ENCODE assay signal across 19 mouse cellular contexts in genomic region chr8:4368470-4368869, GRCm38 (mm10). TPM values are rescaled to one million over a fixed set of nuclear protein-coding genes. Genes with fewer than 3 reads are reported as not detected.
DNase-seq lines count a peak whose midpoint lies in the region; ATAC-seq and TF ChIP-seq lines count a peak whose summit lies in the region.
"Had no signal": no experiment of that assay in that cellular context is flagged by ENCODE, and none has a peak within 500 bp of the region (broad histone marks: within the 10 kb centered on the region; RNA-seq: fewer than 3 reads in every experiment).

No protein-coding gene starts in this region.

- no peak for DNase-seq in gastrocnemius, adult 2 months
- no peak for DNase-seq in gastrocnemius, postnatal 4 days (ENCODE audit: low spot score in 2 of 2)
- no peak for DNase-seq in kidney, postnatal 0 days (ENCODE audit: low spot score)
- no peak for DNase-seq in kidney, adult 18-20 months
- DNase-seq in spleen, postnatal 36 days (ENCODE audit: low spot score in 2 of 2), result no peak
- DNase-seq: cerebellum, adult 11 months; cerebellum, adult 18-20 months; cerebellum, adult 8-10 months; cerebellum, adult 9-11 months; cerebellum, postnatal 36 days; embryo, embryonic 11 days had no signal

- no peaks in the 10 kb centered on the region for H3K4me1 ChIP-seq in intestine, postnatal 0 days (replicated peaks; ENCODE audit: control insufficient read depth, insufficient read depth, low read length)
- H3K4me1 ChIP-seq in intestine, embryonic 16.5 days (ENCODE audit: control insufficient read depth, insufficient read depth, low read length), result no peaks in the 10 kb centered on the region
- H3K4me1 ChIP-seq in kidney, postnatal 0 days (replicated peaks; ENCODE audit: insufficient read depth, low read length), result no peaks in the 10 kb centered on the region
- peaks cover 12% of the 10 kb centered on the region; the same call in 1 of the 2 replicates for H3K4me1 ChIP-seq in small intestine, adult 2 months (ENCODE audit: control insufficient read depth, insufficient read depth, insufficient read length, low read length)
- H3K4me1 ChIP-seq: embryonic facial prominence, embryonic 13.5 days; embryonic facial prominence, embryonic 15.5 days; forebrain, embryonic 10.5 days; forebrain, embryonic 12.5 days had no signal

- H3K4me3 ChIP-seq in gastrocnemius, adult 2 months, result no peak overlapping the region
- H3K4me3 ChIP-seq in intestine, postnatal 0 days (ENCODE audit: low read depth, low read length), result no peak overlapping the region
- no peak overlapping the region for H3K4me3 ChIP-seq in intestine, embryonic 16.5 days (ENCODE audit: low read length)
- no peak overlapping the region for H3K4me3 ChIP-seq in kidney, postnatal 0 days (replicated peaks; ENCODE audit: low read depth, low read length)
- H3K4me3 ChIP-seq in small intestine, adult 2 months (ENCODE audit: low read depth, low read length), result no peak overlapping the region
- H3K4me3 ChIP-seq: embryonic facial prominence, embryonic 13.5 days; embryonic facial prominence, embryonic 15.5 days; erythroblast, embryonic 14.5 days; forebrain, embryonic 10.5 days; forebrain, embryonic 12.5 days had no signal

- peak; percentile 59; the same call in 1 of the 2 replicates for ATAC-seq in intestine, postnatal 0 days
- ATAC-seq in intestine, embryonic 16.5 days, result no peak
- peak; percentile 63; the same call in 1 of the 2 replicates for ATAC-seq in kidney, postnatal 0 days (replicated peaks; ENCODE audit: low FRiP score, low read depth)

- no peak for TF ChIP-seq POLR2A in small intestine, adult 2 months (IDR thresholded peaks at IDR 0.05; ENCODE audit: low read depth, low read length)

- H3K36me3 ChIP-seq in intestine, postnatal 0 days (ENCODE audit: control insufficient read depth, insufficient read depth), result no peaks in the 10 kb centered on the region
- no peaks in the 10 kb centered on the region for H3K36me3 ChIP-seq in intestine, embryonic 16.5 days (ENCODE audit: control insufficient read depth, insufficient read depth, low read length)
- no peaks in the 10 kb centered on the region for H3K36me3 ChIP-seq in kidney, postnatal 0 days (ENCODE audit: insufficient read depth, low read length)
- peaks cover 13% of the 10 kb centered on the region for H3K36me3 ChIP-seq in small intestine, adult 2 months (ENCODE audit: control insufficient read depth, insufficient read depth, low read length)
- H3K36me3 ChIP-seq: embryonic facial prominence, embryonic 13.5 days; embryonic facial prominence, embryonic 15.5 days; forebrain, embryonic 10.5 days; forebrain, embryonic 12.5 days had no signal

- no peaks in the 10 kb centered on the region for H3K9me3 ChIP-seq in intestine, postnatal 0 days (ENCODE audit: control insufficient read depth)
- H3K9me3 ChIP-seq in intestine, embryonic 16.5 days (ENCODE audit: control insufficient read depth, low read length), result peaks cover 3% of the 10 kb centered on the region; the same call in 1 of the 2 replicates
- H3K9me3 ChIP-seq in kidney, postnatal 0 days (replicated peaks; ENCODE audit: low read length), result no peaks in the 10 kb centered on the region
- H3K9me3 ChIP-seq: embryonic facial prominence, embryonic 13.5 days; embryonic facial prominence, embryonic 15.5 days; forebrain, embryonic 12.5 days had no signal

- peak overlapping the region; percentile 89 for H3K27ac ChIP-seq in gastrocnemius, adult 2 months
- no peak overlapping the region for H3K27ac ChIP-seq in intestine, postnatal 0 days (ENCODE audit: low read depth, low read length)
- no peak overlapping the region for H3K27ac ChIP-seq in intestine, embryonic 16.5 days (ENCODE audit: low read length)
- H3K27ac ChIP-seq in kidney, postnatal 0 days, result no peak overlapping the region
- peak overlapping the region; percentile 35; the same call in 1 of the 2 replicates for H3K27ac ChIP-seq in small intestine, adult 2 months (ENCODE audit: insufficient read depth, low read depth, low read length)
- H3K27ac ChIP-seq: embryonic facial prominence, embryonic 13.5 days; embryonic facial prominence, embryonic 15.5 days; forebrain, embryonic 10.5 days; forebrain, embryonic 12.5 days had no signal

- TF ChIP-seq CTCF in gastrocnemius, adult 2 months (IDR thresholded peaks at IDR 0.05), result no peak
- TF ChIP-seq CTCF in intestine, postnatal 0 days (IDR thresholded peaks at IDR 0.05; ENCODE audit: low read depth), result no peak
- no peak for TF ChIP-seq CTCF in kidney, postnatal 0 days (IDR thresholded peaks at IDR 0.05; ENCODE audit: low read depth)
- no peak for TF ChIP-seq CTCF in small intestine, adult 2 months (IDR thresholded peaks at IDR 0.05; ENCODE audit: extremely low read depth, insufficient read length, insufficient replicate concordance, low read depth, low read length)

- no peak overlapping the region for H3K9ac ChIP-seq in intestine, postnatal 0 days (ENCODE audit: low read depth, low read length)
- H3K9ac ChIP-seq in intestine, embryonic 16.5 days (ENCODE audit: low read depth, low read length), result no peak overlapping the region
- no peak overlapping the region for H3K9ac ChIP-seq in kidney, postnatal 0 days (ENCODE audit: low read depth, low read length)
- H3K9ac ChIP-seq: embryonic facial prominence, embryonic 13.5 days; embryonic facial prominence, embryonic 15.5 days; forebrain, embryonic 12.5 days had no signal

- WGBS in intestine, postnatal 0 days, result 73% methylated on average over 4 of the region's 4 CpGs
- WGBS in intestine, embryonic 16.5 days, result 85% methylated on average over 4 of the region's 4 CpGs
- WGBS in kidney, postnatal 0 days, result 74% methylated on average over 4 of the region's 4 CpGs
- 34% methylated on average over 4 of the region's 4 CpGs for WGBS in small intestine, adult 2 months

- intact Hi-C loops in gastrocnemius, adult 2 months (cut with DNase I), result loop anchor here (5.0 kb wide), 1 partner anchor 41 kb away; the partner anchor contains the start of genes Ccl25 and Elavl1

- H3K4me2 ChIP-seq in intestine, postnatal 0 days (replicated peaks; ENCODE audit: low read depth), result no peak overlapping the region
- H3K4me2 ChIP-seq in intestine, embryonic 16.5 days (ENCODE audit: low read depth, low read length), result no peak overlapping the region
- no peak overlapping the region for H3K4me2 ChIP-seq in kidney, postnatal 0 days (ENCODE audit: low read length)
- H3K4me2 ChIP-seq: embryonic facial prominence, embryonic 13.5 days; embryonic facial prominence, embryonic 15.5 days; forebrain, embryonic 12.5 days had no signal

- no peaks in the 10 kb centered on the region for H3K27me3 ChIP-seq in intestine, postnatal 0 days (replicated peaks; ENCODE audit: control insufficient read depth, insufficient read depth, low read length)
- no peaks in the 10 kb centered on the region for H3K27me3 ChIP-seq in intestine, embryonic 16.5 days (replicated peaks; ENCODE audit: control insufficient read depth, insufficient read depth, low read length)
- no peaks in the 10 kb centered on the region for H3K27me3 ChIP-seq in kidney, postnatal 0 days (ENCODE audit: insufficient read depth, low read length)
- H3K27me3 ChIP-seq in small intestine, adult 2 months (ENCODE audit: control insufficient read depth, insufficient read depth, low read length), result no peaks in the 10 kb centered on the region
- H3K27me3 ChIP-seq: embryonic facial prominence, embryonic 13.5 days; embryonic facial prominence, embryonic 15.5 days; forebrain, embryonic 12.5 days had no signal

RNA-seq across cellular contexts. Expression of gene Elavl1, which starts 43.3 kb away (rescaled TPM):
- total RNA-seq in gastrocnemius, adult 2 months (2021), result 10 to 100 TPM; 46.4 to 49.8 TPM
- 10 to 100 TPM; 70.1 to 76.5 TPM for total RNA-seq in gastrocnemius, postnatal 4 days (2021)
- 64.8 and 73.4 TPM in 2 replicates for polyA plus RNA-seq in intestine, postnatal 0 days (2015; fragmentation: Nextera tagmentation; extraction: Ambion mirVana)
- 162 and 177 TPM in 2 replicates for polyA plus RNA-seq in intestine, embryonic 16.5 days (2015; fragmentation: Nextera tagmentation; extraction: Ambion mirVana)
- polyA plus RNA-seq in kidney, postnatal 0 days (2015; fragmentation: Nextera tagmentation; extraction: Ambion mirVana), result 162 and 180 TPM in 2 replicates
- polyA plus RNA-seq in small intestine, adult 2 months (2012; rRNA removed), result 13.3 and 20.7 TPM in 2 replicates

RNA-seq across cellular contexts. Expression of gene Ccl25, which starts 43.5 kb away (rescaled TPM):
- 10 to 100 TPM in 1 of 2 experiments, 1 to 10 TPM in 1; 8.2 to 14.6 TPM for total RNA-seq in gastrocnemius, adult 2 months (2021)
- total RNA-seq in gastrocnemius, postnatal 4 days (2021), result 10 to 100 TPM in 1 of 2 experiments, 1 to 10 TPM in 1; 7.6 to 11.9 TPM
- polyA plus RNA-seq in intestine, postnatal 0 days (2015; fragmentation: Nextera tagmentation; extraction: Ambion mirVana), result 190 and 217 TPM in 2 replicates
- 142 and 168 TPM in 2 replicates for polyA plus RNA-seq in intestine, embryonic 16.5 days (2015; fragmentation: Nextera tagmentation; extraction: Ambion mirVana)
- 10.0 and 10.4 TPM in 2 replicates for polyA plus RNA-seq in kidney, postnatal 0 days (2015; fragmentation: Nextera tagmentation; extraction: Ambion mirVana)
- 84.4 and 180 TPM in 2 replicates for polyA plus RNA-seq in small intestine, adult 2 months (2012; rRNA removed)

Comparison
In these comparisons a context has a peak if more than half of its experiments do, and no peak if none do; other contexts are left out.
1. H3K27ac ChIP-seq: peak in gastrocnemius, adult 2 months (single experiment) and small intestine, adult 2 months (single experiment); none in intestine, postnatal 0 days (single experiment), intestine, embryonic 16.5 days (single experiment) and kidney, postnatal 0 days (single experiment).